Mouse (Mus musculus) heart, postnatal 0 days (tissue): ENCODE measurements around the gene Mafg. TPM values are rescaled to one million over a fixed set of nuclear protein-coding genes. Genes with fewer than 3 reads are reported as not detected.

Source experiments
- ATAC-seq: fragments of 200-750 bp; cut with Nextera tagmentation; 2 replicates; pipeline ENCODE4 v1.8.0; 2017; ENCODE audit warnings: low read depth, moderate number of reproducible peaks, moderate library complexity; ENCODE audit not compliant: insufficient read depth
- DNase-seq: peaks from one replicate; pipeline ENCODE4 v3.0.0-alpha.2; 2016; ENCODE audit warnings: low spot score
- H3K27ac ChIP-seq: fragments of 300-500 bp; sonication (generic); 2 replicates; pipeline ENCODE4 v1.5.1; 2014; ENCODE audit warnings: low read depth, mild to moderate bottlenecking
- H3K27me3 ChIP-seq: fragments of 300-500 bp; sonication (generic); 2 replicates; pipeline ENCODE4 v1.6.1; 2014; ENCODE audit warnings: low read length, mixed read lengths; ENCODE audit not compliant: control insufficient read depth, insufficient read depth
- H3K36me3 ChIP-seq: fragments of 300-500 bp; sonication (generic); replicated peaks from 2 replicates; pipeline ENCODE4 v1.6.1; 2014; ENCODE audit warnings: low read length, mixed read lengths; ENCODE audit not compliant: control insufficient read depth, insufficient read depth
- H3K4me1 ChIP-seq: fragments of 300-500 bp; sonication (generic); 2 replicates; pipeline ENCODE4 v1.6.1; 2014; ENCODE audit warnings: antibody characterized with exemption; ENCODE audit not compliant: control insufficient read depth, insufficient read depth
- H3K4me2 ChIP-seq: fragments of 300-500 bp; sonication (generic); 2 replicates; pipeline ENCODE4 v1.6.1; 2014; ENCODE audit warnings: low read depth, mild to moderate bottlenecking, low read length, moderate library complexity
- H3K4me3 ChIP-seq: fragments of 300-500 bp; sonication (generic); 2 replicates; pipeline ENCODE4 v1.5.1; 2014; ENCODE audit warnings: low read depth, low read length
- H3K9ac ChIP-seq: fragments of 300-500 bp; sonication (generic); replicated peaks from 2 replicates; pipeline ENCODE4 v1.6.1; 2014; ENCODE audit warnings: low read depth, low read length, mixed read lengths
- H3K9me3 ChIP-seq: fragments of 300-500 bp; sonication (generic); replicated peaks from 2 replicates; pipeline ENCODE4 v1.6.1; 2016; ENCODE audit warnings: low read length; ENCODE audit not compliant: control insufficient read depth
- CTCF ChIP-seq: IDR thresholded peaks from 2 replicates; pipeline ENCODE4 v1.5.1; 2016; ENCODE audit warnings: antibody characterized with exemption, control low read depth, low read depth
- EP300 ChIP-seq: IDR thresholded peaks from 2 replicates; pipeline ENCODE4 v1.6.1; 2016; ENCODE audit warnings: antibody characterized with exemption, low read depth
- WGBS: fragments of 180-500 bp; shearing (Covaris S2); extraction: QIAGEN DNeasy Blood & Tissue Kit; methylation state at CpG from one replicate; pipeline ENCODE4 v1.1.7; 2014; 5-methylcytosine and 5-hydroxymethylcytosine counted together
- polyA plus RNA-seq: library from polyadenylated mRNA; unstranded; fragments of >200 nt; fragmentation: Nextera tagmentation; extraction: Ambion mirVana; gene quantifications from 2 replicates; pipeline ENCODE4 v1.2.1, GENCODE M21; 2015
- total RNA-seq: library from RNA; depleted of rRNA; stranded (reverse); fragments of >200 nt; gene quantifications from 2 replicates; pipeline ENCODE4 v1.2.3, GENCODE M21; 2014; ENCODE audit warnings: low replicate concordance

Gene Mafg
- total and polyA plus RNA-seq, 2 experiments from 2014 or later = 13.6 to 37.7 TPM

DNA sequence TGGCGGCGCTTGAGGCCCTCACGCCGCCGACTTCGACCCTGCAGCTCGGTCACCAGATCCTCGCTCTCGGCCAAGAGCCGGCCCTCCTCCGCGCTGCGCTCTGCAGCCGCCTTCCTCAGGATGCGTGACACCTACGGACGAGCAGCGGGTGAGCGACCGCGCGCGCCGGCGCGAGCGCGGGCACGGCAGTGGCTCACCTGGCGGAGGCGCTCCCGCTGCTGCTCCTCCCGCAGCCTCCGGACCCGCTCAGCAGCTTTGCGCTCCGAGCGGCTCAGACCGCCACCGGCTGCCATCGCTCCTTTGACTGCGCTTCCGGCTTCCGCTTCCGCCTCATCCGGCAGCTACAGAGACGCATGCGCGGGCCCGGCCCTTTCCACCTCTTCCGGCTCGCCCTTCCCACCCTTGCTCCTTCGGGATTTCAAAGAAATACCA lies 8.7 kb downstream of the Mafg start:
- Histone ChIP-seq H3K27ac (peak overlapping the region; percentile 89), H3K27me3 (no peaks in the 10 kb centered on the region), H3K9me3 (no peaks in the 10 kb centered on the region), H3K4me1 (peaks cover 8% of the 10 kb centered on the region), H3K36me3 (peaks cover 44% of the 10 kb centered on the region), H3K4me2 (peak overlapping the region; percentile 96), H3K4me3 (peak overlapping the region; percentile 95), H3K9ac (peak overlapping the region; percentile 72)
- ATAC-seq (peak; percentile 89), DNase-seq (peak; percentile 90)
- under 1% methylated on average over 53 of the region's 53 CpGs for WGBS
- TF ChIP-seq CTCF = no peak
- TF ChIP-seq EP300 = no peak

DNA sequence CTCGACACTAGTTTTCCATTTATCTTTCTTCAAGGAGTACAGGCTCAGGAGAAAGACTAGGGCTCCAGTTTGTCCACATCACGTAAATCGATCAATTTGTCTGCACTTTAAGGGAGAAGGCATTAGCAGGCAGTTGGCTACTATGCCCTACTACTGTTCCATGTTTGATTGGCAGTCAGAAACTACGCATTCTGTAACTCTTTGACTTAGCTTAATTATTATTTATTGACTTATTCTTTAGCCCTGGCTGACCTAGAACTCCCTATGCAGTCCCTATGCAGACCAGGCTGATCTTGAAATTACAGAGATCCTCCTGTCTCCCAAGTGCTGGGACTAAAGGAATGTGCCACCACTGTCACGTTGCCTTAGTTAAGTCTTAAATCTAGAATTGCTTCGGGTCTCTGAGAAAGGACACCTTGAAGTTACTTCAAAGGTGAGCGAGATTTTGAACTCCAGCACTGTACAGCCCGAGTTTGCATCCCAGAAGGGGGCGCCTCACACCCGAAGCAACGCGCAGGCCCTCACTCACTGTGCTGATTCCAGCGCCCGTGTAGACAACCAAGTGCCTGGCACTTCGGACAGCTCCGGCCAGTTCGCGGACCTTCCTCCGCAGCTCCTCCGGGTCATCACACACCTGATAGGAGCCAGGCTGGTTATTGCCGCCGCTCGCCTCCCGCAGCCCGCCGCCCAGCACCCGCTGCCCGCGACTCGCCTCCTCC lies 9.3 kb downstream of the Mafg start:
- peak; percentile 81 for ATAC-seq
- Histone ChIP-seq H3K27me3 (no peaks in the 10 kb centered on the region), H3K36me3 (peaks cover 43% of the 10 kb centered on the region), H3K4me3 (peak overlapping the region; percentile 95), H3K27ac (peak overlapping the region; percentile 89), H3K9me3 (no peaks in the 10 kb centered on the region), H3K4me2 (peak overlapping the region; percentile 96), H3K4me1 (peaks cover 4% of the 10 kb centered on the region), H3K9ac (peak overlapping the region; percentile 72)
- peak; percentile 51 for TF ChIP-seq CTCF
- TF ChIP-seq EP300 = no peak
- DNase-seq = no peak
- WGBS = 12% methylated on average over 29 of the region's 30 CpGs

DNA sequence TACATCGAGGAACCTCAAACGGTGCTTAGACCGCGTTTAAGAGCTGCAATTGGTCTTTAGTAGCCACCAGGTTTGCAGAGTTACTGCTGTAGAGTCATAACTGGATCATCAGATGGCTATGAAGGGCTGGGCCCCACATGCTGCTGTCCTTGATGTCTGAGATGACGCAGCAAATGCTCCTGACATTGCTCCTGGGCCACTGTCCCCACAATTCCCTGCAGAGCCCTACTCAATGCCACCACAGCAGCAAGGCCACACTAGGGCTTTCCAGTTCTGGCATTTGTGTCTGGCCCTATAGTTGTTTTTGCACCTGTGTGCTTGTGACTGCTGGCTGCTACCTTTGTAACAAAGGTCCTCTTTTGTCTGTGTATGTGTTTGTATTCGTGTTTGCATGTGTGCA lies 10.6 kb downstream of the Mafg start:
- H3K36me3 ChIP-seq = peaks cover 47% of the 10 kb centered on the region
- H3K27me3 ChIP-seq = no peaks in the 10 kb centered on the region
- WGBS = 82% methylated on average over 6 of the region's 6 CpGs
- H3K27ac ChIP-seq = no peak overlapping the region
- H3K4me2 ChIP-seq = no peak overlapping the region
- TF ChIP-seq EP300 = no peak
- no peak for TF ChIP-seq CTCF
- H3K4me1 ChIP-seq = peaks cover 4% of the 10 kb centered on the region
- no peaks in the 10 kb centered on the region for H3K9me3 ChIP-seq
- ATAC-seq (no peak), DNase-seq (no peak)
- no peak overlapping the region for H3K4me3 ChIP-seq
- no peak overlapping the region for H3K9ac ChIP-seq

DNA sequence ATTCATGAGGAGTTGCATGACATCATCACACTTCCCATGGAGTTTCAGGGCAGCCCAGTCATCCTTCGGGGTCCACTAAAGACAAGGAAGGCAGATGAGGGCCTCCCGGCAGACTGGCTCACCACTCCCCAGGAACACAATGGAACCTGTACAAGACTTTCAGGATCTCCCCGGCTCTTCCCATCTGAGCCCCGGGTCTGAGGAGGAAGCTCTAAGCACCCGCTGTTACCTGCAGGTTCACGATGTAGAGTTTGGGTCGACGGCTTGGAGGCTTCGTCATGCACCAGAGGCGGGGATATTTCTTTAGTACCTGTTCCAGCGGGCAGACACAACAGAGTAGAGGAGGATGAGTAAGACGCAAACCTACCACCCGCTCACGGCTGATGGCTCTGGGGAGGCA lies 13.2 kb downstream of the Mafg start:
- DNase-seq (no peak), ATAC-seq (no peak)
- Histone ChIP-seq H3K9me3 (no peaks in the 10 kb centered on the region), H3K4me2 (no peak overlapping the region), H3K36me3 (peaks cover 46% of the 10 kb centered on the region), H3K4me3 (no peak overlapping the region), H3K4me1 (peaks cover 16% of the 10 kb centered on the region), H3K27ac (no peak overlapping the region), H3K9ac (no peak overlapping the region), H3K27me3 (no peaks in the 10 kb centered on the region)
- 87% methylated on average over 14 of the region's 14 CpGs for WGBS
- no peak for TF ChIP-seq CTCF
- no peak for TF ChIP-seq EP300

DNA sequence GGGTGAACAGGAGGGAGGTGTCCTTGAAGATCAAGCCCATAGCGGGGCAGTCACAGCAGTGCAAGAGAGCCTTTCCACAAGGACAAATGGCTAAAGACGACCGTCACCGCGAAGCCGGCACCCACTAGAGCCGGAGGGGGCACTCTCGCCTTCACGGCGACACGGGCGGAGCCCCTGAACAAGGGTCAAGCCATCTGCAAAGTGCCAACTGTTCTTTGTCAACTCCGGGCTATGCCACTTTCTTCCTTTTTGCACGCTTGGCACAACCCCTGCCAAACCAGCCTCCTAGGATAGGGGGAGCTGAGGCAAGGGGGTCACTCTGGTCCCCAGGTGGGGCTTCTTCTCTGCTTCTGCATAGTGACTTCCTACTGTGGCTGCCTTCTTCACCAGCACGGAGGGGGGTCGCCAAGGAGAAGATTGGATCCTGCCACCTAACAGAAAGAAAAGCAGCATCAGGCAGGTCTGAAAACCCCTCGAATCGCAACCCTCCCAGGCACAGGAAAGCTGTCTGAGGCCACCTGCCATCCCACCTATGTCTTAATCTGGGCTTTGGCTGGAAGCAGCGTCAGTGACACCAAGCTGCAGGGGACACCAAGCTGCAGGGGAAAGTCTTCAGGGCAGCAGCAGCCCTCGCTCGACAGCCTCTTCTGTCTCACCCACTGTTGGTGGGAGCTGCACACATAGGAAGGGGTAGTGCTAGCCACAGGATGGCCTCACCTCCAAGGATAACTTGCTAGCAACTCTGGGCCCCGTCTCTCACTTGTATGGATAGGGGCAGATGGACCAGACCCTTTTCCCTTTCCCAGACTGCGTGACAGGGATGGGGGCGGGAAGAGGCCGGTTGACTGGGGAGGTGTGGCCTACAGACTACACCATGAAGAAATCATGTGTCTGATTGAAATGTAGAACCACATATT lies 14.5 kb downstream of the Mafg start:
- Histone ChIP-seq H3K36me3 (peaks cover 53% of the 10 kb centered on the region), H3K4me3 (no peak overlapping the region), H3K27ac (no peak overlapping the region), H3K9ac (no peak overlapping the region), H3K9me3 (no peaks in the 10 kb centered on the region), H3K27me3 (no peaks in the 10 kb centered on the region), H3K4me2 (no peak overlapping the region), H3K4me1 (peaks cover 12% of the 10 kb centered on the region)
- DNase-seq (no peak), ATAC-seq (no peak)
- no peak for TF ChIP-seq CTCF
- WGBS = 90% methylated on average over 25 of the region's 25 CpGs
